Mouse (Mus musculus): ENCODE measurements at regions not wholly inside any gene's neighbourhood (a gene's known extent, or its start where the extent isn't known, plus 50 kb on each side); places are given as distances from the start of the nearest gene placed in this dataset.

DNA sequence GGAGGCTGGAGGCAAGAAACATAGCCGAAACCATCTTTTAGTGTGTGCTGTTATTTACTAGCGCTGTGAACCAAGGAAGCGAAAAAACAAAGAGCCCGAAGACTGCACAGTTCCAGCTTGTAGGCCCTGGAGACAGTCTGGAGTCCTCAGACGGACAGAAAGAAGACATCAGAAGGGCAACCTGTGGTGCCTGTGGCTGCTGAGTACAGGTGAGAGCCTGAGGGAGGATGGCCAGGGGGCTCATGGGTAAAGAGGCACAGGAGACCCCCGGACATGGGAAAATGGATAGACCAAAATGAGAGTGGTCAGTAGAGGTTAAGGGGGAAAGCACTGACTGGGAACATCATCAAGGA is 313.4 kb upstream of the Ubash3b start:
- ATAC-seq (ENCODE audit: insufficient read depth) (no peak), DNase-seq (ENCODE audit: low read depth in 3 of 3, low spot score in 3 of 3) (no peak)
- Histone ChIP-seq H3K4me3 (ENCODE audit: insufficient read depth in 1 of 2, low read depth in 2 of 2, low read length in 2 of 2) (no peak overlapping the region), H3K27me3 (ENCODE audit: control insufficient read depth, insufficient read depth, low read length) (no peaks in the 10 kb centered on the region), H3K9ac (replicated peaks) (no peak overlapping the region), H3K9me3 (ENCODE audit: control insufficient read depth, low read length) (no peaks in the 10 kb centered on the region), H3K4me1 (replicated peaks; ENCODE audit: control insufficient read depth in 2 of 2, insufficient read depth in 2 of 2, low read length in 1 of 2) (no peaks in the 10 kb centered on the region), H3K36me3 (replicated peaks; ENCODE audit: control insufficient read depth, insufficient read depth, low read depth) (no peaks in the 10 kb centered on the region), H3K4me2 (ENCODE audit: low read depth) (no peak overlapping the region), H3K27ac (no peak overlapping the region)
- TF ChIP-seq EP300 (IDR thresholded peaks at IDR 0.05; ENCODE audit: low read depth) (no peak), CTCF (IDR thresholded peaks at IDR 0.05; ENCODE audit: low read depth) (no peak)
- 56% methylated on average over 6 of the region's 6 CpGs for WGBS (ENCODE audit: insufficient replicate concordance)

DNA sequence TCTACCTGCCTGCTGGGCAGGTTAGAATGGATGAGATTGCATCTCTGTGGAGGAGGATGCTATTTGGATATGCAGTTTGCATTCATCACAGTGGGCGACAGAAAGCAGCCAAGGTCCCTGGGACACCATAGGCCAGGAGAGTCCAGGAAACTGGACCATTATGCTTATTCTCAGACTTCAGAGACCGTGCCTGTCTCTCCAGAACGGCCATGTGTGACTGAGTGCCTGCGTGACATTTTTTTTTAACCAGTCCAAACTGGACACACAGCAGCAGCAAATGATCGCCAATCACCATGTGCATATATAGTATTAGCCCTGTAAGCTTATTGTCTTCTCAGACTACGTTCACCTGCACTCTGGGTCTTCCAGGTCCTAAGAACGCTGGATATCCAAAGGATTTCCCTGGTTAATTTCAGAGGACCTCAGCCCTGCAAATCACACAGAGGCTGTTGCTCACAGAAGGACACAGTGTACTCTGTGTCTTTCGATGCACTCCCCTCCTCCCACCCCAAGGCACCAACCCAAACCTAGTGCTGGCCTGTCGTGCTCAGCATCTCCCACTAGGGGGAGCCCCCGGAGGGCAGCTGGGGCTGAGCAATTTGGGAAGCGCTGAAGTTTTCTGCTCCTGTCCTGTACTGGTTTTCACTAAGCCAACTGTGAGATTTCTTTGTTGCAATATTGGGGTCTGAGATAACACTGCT is 312.9 kb upstream of the Ubash3b start:
- Histone ChIP-seq H3K4me2 (ENCODE audit: low read depth) (no peak overlapping the region), H3K27me3 (ENCODE audit: control insufficient read depth, insufficient read depth, low read length) (no peaks in the 10 kb centered on the region), H3K36me3 (replicated peaks; ENCODE audit: control insufficient read depth, insufficient read depth, low read depth) (no peaks in the 10 kb centered on the region), H3K4me3 (ENCODE audit: insufficient read depth in 1 of 2, low read depth in 2 of 2, low read length in 2 of 2) (no peak overlapping the region), H3K4me1 (replicated peaks; ENCODE audit: control insufficient read depth in 2 of 2, insufficient read depth in 2 of 2, low read length in 1 of 2) (no peaks in the 10 kb centered on the region), H3K9me3 (ENCODE audit: control insufficient read depth, low read length) (no peaks in the 10 kb centered on the region), H3K27ac (no peak overlapping the region), H3K9ac (replicated peaks) (no peak overlapping the region)
- WGBS (ENCODE audit: insufficient replicate concordance) = 36% methylated on average over 11 of the region's 11 CpGs
- no peak for ATAC-seq (ENCODE audit: insufficient read depth)
- no peak for DNase-seq (ENCODE audit: low read depth in 3 of 3, low spot score in 3 of 3)
- TF ChIP-seq EP300 (IDR thresholded peaks at IDR 0.05; ENCODE audit: low read depth) (no peak), CTCF (IDR thresholded peaks at IDR 0.05; ENCODE audit: low read depth) (peak; percentile 88)

GRCm38 (mm10) chr9:41473506-41473905 is 312.0 kb upstream of the Ubash3b start:
- ATAC-seq (ENCODE audit: insufficient read depth) = no peak

GRCm38 (mm10) chr9:41471345-41471744 is 309.8 kb upstream of the Ubash3b start:
- Histone ChIP-seq H3K36me3 (replicated peaks; ENCODE audit: control insufficient read depth, insufficient read depth, low read depth) (no peaks in the 10 kb centered on the region), H3K9ac (replicated peaks) (no peak overlapping the region), H3K4me3 (ENCODE audit: insufficient read depth in 1 of 2, low read depth in 2 of 2, low read length in 2 of 2) (no peak overlapping the region), H3K27ac (no peak overlapping the region), H3K27me3 (ENCODE audit: control insufficient read depth, insufficient read depth, low read length) (no peaks in the 10 kb centered on the region), H3K4me2 (ENCODE audit: low read depth) (no peak overlapping the region), H3K9me3 (ENCODE audit: control insufficient read depth, low read length) (no peaks in the 10 kb centered on the region), H3K4me1 (replicated peaks; ENCODE audit: control insufficient read depth in 2 of 2, insufficient read depth in 2 of 2, low read length in 1 of 2) (no peaks in the 10 kb centered on the region)
- WGBS (ENCODE audit: insufficient replicate concordance) = 62% methylated on average over 3 of the region's 3 CpGs
- ATAC-seq (ENCODE audit: insufficient read depth) (no peak), DNase-seq (ENCODE audit: low read depth in 3 of 3, low spot score in 3 of 3) (no peak)
- no peak for TF ChIP-seq EP300 (IDR thresholded peaks at IDR 0.05; ENCODE audit: low read depth)
- TF ChIP-seq CTCF (IDR thresholded peaks at IDR 0.05; ENCODE audit: low read depth) = no peak

More at GRCm38 (mm10) chr9:41473506-41473905, 312.0 kb upstream of the Ubash3b start:
- Histone ChIP-seq H3K4me3 (ENCODE audit: insufficient read depth in 1 of 2, low read depth in 2 of 2, low read length in 2 of 2) (no peak overlapping the region), H3K9me3 (ENCODE audit: control insufficient read depth, low read length) (no peaks in the 10 kb centered on the region), H3K9ac (replicated peaks) (no peak overlapping the region), H3K4me1 (replicated peaks; ENCODE audit: control insufficient read depth in 2 of 2, insufficient read depth in 2 of 2, low read length in 1 of 2) (no peaks in the 10 kb centered on the region), H3K4me2 (ENCODE audit: low read depth) (no peak overlapping the region), H3K27ac (no peak overlapping the region), H3K27me3 (ENCODE audit: control insufficient read depth, insufficient read depth, low read length) (no peaks in the 10 kb centered on the region), H3K36me3 (replicated peaks; ENCODE audit: control insufficient read depth, insufficient read depth, low read depth) (no peaks in the 10 kb centered on the region)
- 48% methylated on average over 5 of the region's 5 CpGs for WGBS (ENCODE audit: insufficient replicate concordance)
- no peak for TF ChIP-seq EP300 (IDR thresholded peaks at IDR 0.05; ENCODE audit: low read depth)
- no peak for TF ChIP-seq CTCF (IDR thresholded peaks at IDR 0.05; ENCODE audit: low read depth)
- no peak for DNase-seq (ENCODE audit: low read depth in 3 of 3, low spot score in 3 of 3)

DNA sequence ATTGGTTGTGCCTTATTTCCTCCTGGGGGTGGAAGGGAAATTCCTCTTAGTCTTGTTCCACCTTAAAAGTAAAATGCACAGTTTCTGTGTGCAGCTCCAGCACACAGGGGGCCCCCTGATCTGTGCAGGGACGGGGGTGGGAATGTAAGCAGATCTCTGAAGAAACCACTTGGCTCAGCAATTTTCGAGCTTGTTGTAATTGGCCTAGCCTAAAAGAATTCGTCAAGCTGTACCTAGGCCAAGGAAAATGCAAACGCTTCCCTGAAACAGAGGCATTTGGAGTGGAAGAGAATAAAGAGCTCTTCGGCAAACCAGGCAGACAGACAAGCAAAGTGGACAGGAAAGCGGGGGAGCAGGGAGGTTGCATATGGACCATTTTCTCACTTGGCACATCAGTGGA is 308.5 kb upstream of the Ubash3b start:
- Histone ChIP-seq H3K4me1 (replicated peaks; ENCODE audit: control insufficient read depth in 2 of 2, insufficient read depth in 2 of 2, low read length in 1 of 2) (no peaks in the 10 kb centered on the region), H3K4me3 (ENCODE audit: insufficient read depth in 1 of 2, low read depth in 2 of 2, low read length in 2 of 2) (no peak overlapping the region), H3K9me3 (ENCODE audit: control insufficient read depth, low read length) (no peaks in the 10 kb centered on the region), H3K27ac (no peak overlapping the region), H3K4me2 (ENCODE audit: low read depth) (no peak overlapping the region), H3K9ac (replicated peaks) (no peak overlapping the region), H3K36me3 (replicated peaks; ENCODE audit: control insufficient read depth, insufficient read depth, low read depth) (no peaks in the 10 kb centered on the region), H3K27me3 (ENCODE audit: control insufficient read depth, insufficient read depth, low read length) (no peaks in the 10 kb centered on the region)
- TF ChIP-seq CTCF (IDR thresholded peaks at IDR 0.05; ENCODE audit: low read depth) (no peak), EP300 (IDR thresholded peaks at IDR 0.05; ENCODE audit: low read depth) (no peak)
- 57% methylated on average over 6 of the region's 6 CpGs for WGBS (ENCODE audit: insufficient replicate concordance)
- ATAC-seq (ENCODE audit: insufficient read depth) (no peak), DNase-seq (ENCODE audit: low read depth in 3 of 3, low spot score in 3 of 3) (no peak)

Measured in liver, embryonic 14.5 days (tissue).